Mouse (Mus musculus): ENCODE measurements around the gene Gli1. TPM values are rescaled to one million over a fixed set of nuclear protein-coding genes. Genes with fewer than 3 reads are reported as not detected.
A peak's percentile ranks its signal among the peaks of the same experiment; 100 is the strongest.

Gene Gli1
- polyA plus RNA-seq, 1 experiment from 2014 or later: 1.4 TPM

DNA sequence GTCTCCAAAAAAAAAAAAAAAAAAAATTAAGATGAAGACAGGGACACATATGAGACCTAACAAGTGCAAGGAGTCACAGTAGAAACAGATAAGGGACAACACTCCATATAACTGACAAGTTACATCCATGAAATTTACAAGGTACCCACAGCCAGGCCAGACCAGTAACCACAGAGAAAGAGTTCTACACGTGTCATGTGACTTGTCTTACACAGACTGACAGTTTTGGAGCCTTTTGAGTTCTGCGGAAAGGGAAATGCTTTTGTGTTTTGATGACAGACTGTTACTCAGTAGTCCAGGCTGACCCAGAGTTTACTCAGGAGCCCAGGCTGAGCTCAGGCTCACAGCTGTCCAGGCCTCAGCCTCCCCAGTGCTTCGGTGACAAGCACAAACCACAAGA, 1.3 kb upstream of the Gli1 start:
- no peaks in the 10 kb centered on the region for H3K36me3 ChIP-seq
- H3K4me1 ChIP-seq: peaks cover 34% of the 10 kb centered on the region
- H3K4me3 ChIP-seq: no peak overlapping the region
- 66% methylated on average over 3 of the region's 3 CpGs for WGBS
- no peak overlapping the region for H3K4me2 ChIP-seq
- H3K9ac ChIP-seq: no peak overlapping the region
- no peaks in the 10 kb centered on the region for H3K9me3 ChIP-seq
- H3K27ac ChIP-seq (replicated peaks): no peak overlapping the region
- ATAC-seq (ENCODE audit: extremely low read depth, insufficient number of reproducible peaks, low FRiP score, low TSS enrichment): no peak
- H3K27me3 ChIP-seq (replicated peaks): peaks cover 40% of the 10 kb centered on the region

DNA sequence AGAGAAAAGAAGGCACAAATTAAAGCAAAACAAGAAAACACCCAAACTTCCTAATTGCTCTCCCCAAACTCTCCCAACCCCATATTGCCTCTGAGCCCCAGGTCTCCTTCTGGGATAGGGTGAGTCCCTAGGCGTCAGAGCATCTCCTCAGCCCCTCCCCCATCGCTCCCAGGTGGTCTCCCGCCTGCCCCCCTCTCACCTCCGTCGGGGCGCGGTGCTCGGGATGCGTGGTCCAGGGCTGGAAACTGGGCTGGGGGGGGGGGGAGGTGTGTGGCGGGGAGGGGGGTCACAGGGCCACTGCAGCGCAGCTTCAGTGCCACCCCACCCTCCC, 449 bp downstream of the Gli1 start:
- no peak for ATAC-seq (ENCODE audit: extremely low read depth, insufficient number of reproducible peaks, low FRiP score, low TSS enrichment)
- H3K4me2 ChIP-seq: peak overlapping the region; percentile 96
- H3K27ac ChIP-seq (replicated peaks): no peak overlapping the region
- 0% methylated on average over 7 of the region's 11 CpGs for WGBS
- H3K36me3 ChIP-seq: no peaks in the 10 kb centered on the region
- peaks cover 58% of the 10 kb centered on the region for H3K27me3 ChIP-seq (replicated peaks)
- H3K4me3 ChIP-seq: peak overlapping the region; percentile 57
- H3K9me3 ChIP-seq: no peaks in the 10 kb centered on the region
- H3K4me1 ChIP-seq: peaks cover 34% of the 10 kb centered on the region
- H3K9ac ChIP-seq: peak overlapping the region; percentile 66

DNA sequence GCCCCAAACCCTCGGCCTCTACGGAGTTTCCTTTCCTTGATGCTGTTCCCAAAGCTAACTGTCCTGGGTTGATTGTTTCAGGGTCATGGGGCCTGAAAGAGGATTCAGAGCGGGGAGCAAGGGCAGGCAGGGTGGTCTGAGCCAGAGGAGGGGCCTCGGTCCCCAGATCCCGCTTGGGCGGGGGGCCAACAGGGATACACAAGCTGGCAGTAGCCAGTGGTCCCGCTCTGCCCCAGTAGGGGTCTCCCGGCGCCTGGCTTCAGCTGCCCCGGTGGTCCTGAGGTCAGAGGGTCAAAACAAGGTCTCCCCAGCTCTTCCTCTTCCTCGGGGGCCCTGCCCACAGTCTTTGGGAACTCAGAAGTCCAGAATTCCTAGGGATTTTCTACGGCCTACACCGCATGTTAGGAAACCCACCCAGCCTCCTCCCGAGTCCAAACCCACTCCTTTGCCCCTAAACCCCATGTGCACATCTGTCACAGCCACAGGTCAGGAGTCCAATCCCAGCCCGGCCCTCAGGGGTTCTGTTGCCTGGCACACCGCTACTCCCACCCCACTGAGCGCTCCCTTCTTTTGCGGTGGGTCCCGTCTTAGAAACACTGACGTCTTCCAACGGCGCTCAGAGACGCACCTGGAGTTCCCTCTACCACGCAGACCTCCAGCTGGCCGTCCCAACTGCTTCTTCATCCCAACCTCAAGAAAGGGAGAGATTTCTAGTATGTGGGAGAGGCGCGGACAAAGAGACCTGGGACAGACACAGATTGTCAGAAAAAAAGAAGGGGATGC, 1.0 kb downstream of the Gli1 start:
- Histone ChIP-seq H3K4me2 (peak overlapping the region; percentile 96), H3K36me3 (no peaks in the 10 kb centered on the region), H3K4me1 (peaks cover 34% of the 10 kb centered on the region), H3K9ac (peak overlapping the region; percentile 71), H3K9me3 (no peaks in the 10 kb centered on the region), H3K4me3 (peak overlapping the region; percentile 57), H3K27me3 (replicated peaks) (peaks cover 63% of the 10 kb centered on the region), H3K27ac (replicated peaks) (no peak overlapping the region)
- no peak for ATAC-seq (ENCODE audit: extremely low read depth, insufficient number of reproducible peaks, low FRiP score, low TSS enrichment)
- WGBS: 2% methylated on average over 27 of the region's 27 CpGs

DNA sequence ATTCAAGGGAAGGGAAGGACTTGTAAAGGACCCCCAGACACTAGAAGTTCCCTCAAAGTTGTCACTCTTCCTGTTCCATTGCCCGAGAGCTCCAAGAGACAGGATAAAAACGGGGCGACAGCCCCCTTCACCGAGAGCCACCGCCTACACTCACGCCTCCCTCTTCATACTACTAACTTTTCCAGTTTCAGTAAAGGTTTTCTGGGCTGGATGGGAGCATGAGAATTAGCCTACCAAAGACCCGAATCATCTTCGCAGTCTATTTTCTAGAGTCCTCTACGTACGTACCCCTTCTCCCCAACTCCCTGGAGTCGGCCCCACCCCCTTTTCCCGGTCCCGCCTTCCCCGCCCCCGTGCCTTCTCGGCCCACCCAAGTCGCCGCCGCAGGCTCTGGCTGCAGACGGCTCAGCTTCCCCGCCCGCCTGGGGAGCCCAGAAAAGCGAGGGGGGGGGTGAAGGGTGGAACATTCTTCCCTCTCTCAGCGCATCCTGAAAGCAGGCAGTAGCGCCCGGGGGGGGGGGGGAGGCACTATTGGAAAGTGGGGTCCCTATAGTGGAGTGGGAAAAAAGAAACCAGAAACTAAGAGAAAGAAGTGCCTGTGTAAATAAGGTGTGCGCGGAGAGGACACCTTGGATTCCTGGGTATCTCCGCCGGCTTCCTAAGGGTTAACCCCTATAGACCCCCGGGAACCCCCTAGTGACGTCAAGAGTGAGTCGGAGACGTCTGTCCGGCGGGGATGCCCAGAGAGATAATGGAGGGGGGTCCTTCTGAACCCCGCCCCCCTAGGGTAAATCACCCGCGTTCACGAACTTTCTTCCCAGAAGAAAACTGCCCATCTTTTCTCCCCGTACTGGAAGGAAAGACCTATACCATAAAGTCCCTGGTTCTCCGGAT, 1.8 kb downstream of the Gli1 start:
- H3K27ac ChIP-seq (replicated peaks): peak overlapping the region; percentile 48; the same call in 1 of the 2 replicates
- H3K27me3 ChIP-seq (replicated peaks): peaks cover 64% of the 10 kb centered on the region
- H3K9ac ChIP-seq: peak overlapping the region; percentile 71
- peak overlapping the region; percentile 57 for H3K4me3 ChIP-seq
- no peaks in the 10 kb centered on the region for H3K9me3 ChIP-seq
- peaks cover 34% of the 10 kb centered on the region for H3K4me1 ChIP-seq
- ATAC-seq (ENCODE audit: extremely low read depth, insufficient number of reproducible peaks, low FRiP score, low TSS enrichment): no peak
- H3K36me3 ChIP-seq: no peaks in the 10 kb centered on the region
- peak overlapping the region; percentile 96 for H3K4me2 ChIP-seq
- under 1% methylated on average over 41 of the region's 42 CpGs for WGBS

DNA sequence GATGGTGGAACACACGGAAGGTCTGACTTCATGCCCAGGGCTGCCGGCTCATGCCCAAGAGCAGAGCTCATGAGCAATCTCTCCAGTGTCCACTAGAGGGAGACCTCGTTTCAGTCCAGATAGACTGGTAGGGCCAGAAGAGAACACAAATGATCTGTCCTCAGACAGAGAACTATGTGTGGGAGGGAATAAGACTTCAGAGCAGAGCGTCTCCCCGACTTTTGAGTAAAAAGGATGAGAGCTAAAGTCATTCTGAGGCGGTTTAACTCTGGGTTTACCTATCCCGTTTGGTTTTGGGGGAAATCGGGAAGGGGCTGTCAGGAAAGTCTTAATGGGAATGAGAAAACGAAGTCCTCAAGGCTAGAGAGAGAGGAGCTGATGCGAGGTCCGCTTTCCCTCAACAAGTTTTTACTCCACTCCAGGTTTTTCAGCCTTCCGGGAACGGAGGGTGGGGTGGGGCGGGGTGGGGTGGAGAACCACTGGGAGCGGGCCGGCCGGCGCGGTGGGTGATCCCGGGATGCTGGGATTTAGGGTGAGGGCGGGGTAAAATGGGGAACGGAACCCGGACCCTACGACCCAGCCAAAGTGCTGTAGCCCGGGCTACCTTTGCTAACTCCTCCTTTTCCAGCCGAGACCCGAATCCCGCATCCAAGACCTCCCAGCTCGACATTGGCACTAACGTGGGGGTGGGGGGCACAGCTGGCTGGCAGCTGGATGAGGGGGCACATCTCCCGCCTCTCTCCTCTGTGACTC, 2.7 kb downstream of the Gli1 start:
- Histone ChIP-seq H3K9ac (peak overlapping the region; percentile 71), H3K36me3 (no peaks in the 10 kb centered on the region), H3K27me3 (replicated peaks) (peaks cover 67% of the 10 kb centered on the region), H3K4me1 (peaks cover 34% of the 10 kb centered on the region), H3K4me3 (peak overlapping the region; percentile 57), H3K9me3 (no peaks in the 10 kb centered on the region), H3K27ac (replicated peaks) (peak overlapping the region; percentile 53; the same call in 1 of the 2 replicates), H3K4me2 (peak overlapping the region; percentile 96)
- ATAC-seq (ENCODE audit: extremely low read depth, insufficient number of reproducible peaks, low FRiP score, low TSS enrichment): peak; percentile 53; the same call in 1 of the 2 replicates
- under 1% methylated on average over 31 of the region's 31 CpGs for WGBS

DNA sequence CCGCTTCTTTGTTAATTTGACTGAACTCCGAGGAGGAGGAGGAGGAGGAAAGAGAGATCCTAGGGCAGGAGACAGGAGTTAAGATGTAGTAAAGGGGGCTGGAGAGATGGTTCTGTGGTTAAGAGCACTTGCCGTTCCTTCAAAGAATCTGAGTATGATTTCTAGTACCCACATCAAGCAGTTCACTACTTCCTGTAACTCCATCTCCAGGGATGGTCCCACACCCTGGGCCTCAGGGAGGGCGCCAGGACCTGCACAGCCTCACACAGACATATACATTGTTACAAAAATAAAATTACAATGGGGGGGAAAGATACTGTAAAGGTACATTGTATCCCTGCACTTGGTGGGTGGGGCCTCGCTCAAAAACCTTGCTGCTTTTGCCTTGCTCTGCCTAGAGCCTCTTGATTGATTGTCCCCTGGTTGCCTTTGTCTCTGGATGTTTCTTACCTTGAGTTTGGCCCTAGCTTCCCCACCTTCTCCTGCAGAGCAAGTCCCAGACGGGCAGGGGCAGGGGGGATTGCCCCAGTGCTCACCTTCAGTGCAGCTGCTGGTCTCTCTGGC, 4.2 kb downstream of the Gli1 start:
- ATAC-seq (ENCODE audit: extremely low read depth, insufficient number of reproducible peaks, low FRiP score, low TSS enrichment): no peak
- Histone ChIP-seq H3K27me3 (replicated peaks) (peaks cover 77% of the 10 kb centered on the region), H3K9ac (no peak overlapping the region), H3K4me3 (no peak overlapping the region), H3K4me1 (peaks cover 34% of the 10 kb centered on the region), H3K9me3 (no peaks in the 10 kb centered on the region), H3K36me3 (no peaks in the 10 kb centered on the region), H3K4me2 (no peak overlapping the region), H3K27ac (replicated peaks) (no peak overlapping the region)
- 78% methylated on average over 6 of the region's 6 CpGs for WGBS

DNA sequence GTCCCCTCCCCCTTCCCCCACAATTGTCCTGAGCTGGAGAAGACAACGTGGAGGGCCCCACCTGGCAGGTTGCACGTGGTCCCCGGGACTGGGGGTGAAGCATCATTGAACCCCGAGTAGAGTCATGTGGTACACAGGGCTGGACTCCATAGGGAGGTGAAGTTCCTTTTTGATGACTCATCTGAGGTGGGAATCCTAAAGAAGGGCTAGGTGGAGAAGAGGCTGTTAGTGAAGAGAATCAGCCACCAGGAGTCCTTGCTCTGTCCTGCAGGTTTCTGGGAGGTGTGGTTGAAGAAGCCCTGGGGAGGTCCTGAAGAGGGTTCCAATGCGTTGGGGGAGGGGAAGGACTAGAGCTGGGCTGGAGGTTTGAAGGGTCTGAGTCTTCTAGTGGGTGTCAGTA, 4.8 kb downstream of the Gli1 start:
- H3K27me3 ChIP-seq (replicated peaks): peaks cover 76% of the 10 kb centered on the region
- ATAC-seq (ENCODE audit: extremely low read depth, insufficient number of reproducible peaks, low FRiP score, low TSS enrichment): no peak

DNA sequence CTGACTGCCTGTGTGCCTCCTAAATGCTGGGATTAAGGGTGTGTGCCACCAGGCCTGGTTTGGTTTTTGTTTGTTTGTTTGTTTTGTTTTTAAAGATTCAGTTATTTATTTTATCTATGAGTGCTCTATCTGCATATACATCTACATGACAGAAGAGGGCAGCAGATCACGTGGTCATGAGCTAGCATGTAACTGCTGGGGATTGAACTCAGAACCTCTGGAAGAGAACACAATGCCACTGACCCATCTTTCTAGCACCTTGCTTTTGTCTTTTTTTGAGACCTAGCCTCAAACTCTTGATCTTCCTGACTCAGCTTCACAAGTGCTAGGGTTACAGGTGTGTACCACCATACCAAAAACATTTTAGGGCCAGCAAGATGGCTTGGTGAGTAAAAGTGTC, 6.5 kb downstream of the Gli1 start:
- Histone ChIP-seq H3K36me3 (no peaks in the 10 kb centered on the region), H3K4me3 (no peak overlapping the region), H3K27ac (replicated peaks) (no peak overlapping the region), H3K4me2 (no peak overlapping the region), H3K9ac (no peak overlapping the region), H3K4me1 (peaks cover 13% of the 10 kb centered on the region), H3K27me3 (replicated peaks) (peaks cover 76% of the 10 kb centered on the region), H3K9me3 (no peaks in the 10 kb centered on the region)
- no peak for ATAC-seq (ENCODE audit: extremely low read depth, insufficient number of reproducible peaks, low FRiP score, low TSS enrichment)
- WGBS: 46% methylated on average over 1 of the region's 1 CpGs

More for the DNA sequence above, 4.8 kb downstream of the Gli1 start:
- Histone ChIP-seq H3K9ac (no peak overlapping the region), H3K27ac (replicated peaks) (no peak overlapping the region), H3K36me3 (no peaks in the 10 kb centered on the region), H3K4me1 (peaks cover 28% of the 10 kb centered on the region), H3K4me2 (no peak overlapping the region), H3K4me3 (no peak overlapping the region), H3K9me3 (no peaks in the 10 kb centered on the region)
- WGBS: 48% methylated on average over 5 of the region's 5 CpGs

DNA sequence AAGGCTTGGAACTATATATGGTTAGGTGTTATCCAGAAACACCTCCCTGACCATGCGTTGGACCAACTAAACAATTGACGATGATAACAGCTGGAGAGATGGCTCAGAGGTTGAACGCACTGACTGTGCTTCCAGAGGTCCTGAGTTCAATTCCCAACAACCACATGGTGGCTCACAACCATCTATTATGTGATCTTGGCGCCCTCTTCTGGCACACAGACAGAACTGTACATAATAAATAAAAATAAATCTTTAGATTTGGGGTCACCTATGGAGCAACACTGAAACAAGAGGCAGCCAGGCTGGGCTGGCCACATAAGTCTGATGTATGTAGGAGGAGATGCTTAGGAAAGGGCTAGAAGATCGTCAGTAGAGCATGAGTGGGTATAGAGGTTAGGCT, 8.6 kb downstream of the Gli1 start:
- 0 out of 2 replicates have a peak, but pooled peaks cover 2% of the 10 kb centered on the region for H3K4me1 ChIP-seq
- H3K9ac ChIP-seq: no peak overlapping the region
- no peaks in the 10 kb centered on the region for H3K36me3 ChIP-seq
- no peaks in the 10 kb centered on the region for H3K9me3 ChIP-seq
- H3K4me3 ChIP-seq: no peak overlapping the region
- no peak for ATAC-seq (ENCODE audit: extremely low read depth, insufficient number of reproducible peaks, low FRiP score, low TSS enrichment)
- no peak overlapping the region for H3K4me2 ChIP-seq
- no peak overlapping the region for H3K27ac ChIP-seq (replicated peaks)
- H3K27me3 ChIP-seq (replicated peaks): peaks cover 85% of the 10 kb centered on the region
- 51% methylated on average over 5 of the region's 5 CpGs for WGBS

DNA sequence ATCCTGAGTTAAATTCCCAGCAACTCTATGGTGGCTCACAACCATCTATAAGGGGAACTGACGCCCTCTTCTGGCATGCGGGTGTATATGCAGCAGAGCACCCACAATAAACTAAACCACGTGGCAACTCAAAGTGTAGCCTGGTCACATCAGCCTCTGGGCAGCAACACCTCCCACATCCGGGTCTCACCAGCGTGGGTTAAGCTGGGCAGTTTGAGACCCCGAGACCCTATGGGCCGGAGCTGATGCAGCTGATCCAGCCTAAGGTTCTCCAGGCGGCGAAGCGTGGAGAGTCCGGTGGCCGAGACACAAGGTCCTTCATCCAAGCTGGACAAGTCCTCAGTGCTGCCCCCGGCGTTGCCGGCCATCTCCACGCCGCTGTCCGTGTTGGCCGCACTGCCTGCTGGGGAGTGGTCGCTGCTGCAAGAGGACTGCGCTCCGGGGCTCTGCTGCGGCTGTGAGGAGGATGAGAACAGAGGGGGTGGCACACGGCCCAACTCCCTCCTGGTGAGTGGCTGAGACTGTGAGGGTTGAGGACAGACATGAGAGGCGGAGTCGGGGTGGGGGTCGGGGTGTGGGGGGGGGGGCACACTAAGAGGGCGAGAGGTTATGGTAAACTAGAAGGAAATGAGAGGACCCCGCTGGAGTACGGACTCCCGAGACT, 9.4 kb downstream of the Gli1 start:
- Histone ChIP-seq H3K4me3 (peak overlapping the region; percentile 18; the same call in 1 of the 2 replicates), H3K27ac (replicated peaks) (no peak overlapping the region), H3K27me3 (replicated peaks) (peaks cover 85% of the 10 kb centered on the region), H3K36me3 (no peaks in the 10 kb centered on the region), H3K9ac (peak overlapping the region; percentile 65; the same call in 1 of the 2 replicates), H3K4me1 (0 out of 2 replicates have a peak, but pooled peaks cover 2% of the 10 kb centered on the region), H3K9me3 (no peaks in the 10 kb centered on the region), H3K4me2 (peak overlapping the region; percentile 55)
- WGBS: 37% methylated on average over 31 of the region's 31 CpGs
- no peak for ATAC-seq (ENCODE audit: extremely low read depth, insufficient number of reproducible peaks, low FRiP score, low TSS enrichment)

All from heart, embryonic 13.5 days (tissue).